Mouse (Mus musculus) embryonic facial prominence, embryonic 14.5 days (tissue): ENCODE measurements at regions not wholly inside any gene's neighbourhood (a gene's known extent, or its start where the extent isn't known, plus 50 kb on each side); places are given as distances from the start of the nearest gene placed in this dataset.

ENCODE experiments used
- ATAC-seq: fragments of 200-750 bp; cut with Nextera tagmentation; 2 replicates; pipeline ENCODE4 v1.8.0; 2017; ENCODE audit warnings: low read depth, moderate number of reproducible peaks, moderate TSS enrichment
- DNase-seq: peaks from one replicate; pipeline ENCODE4 v3.0.0-alpha.2; 2015; ENCODE audit warnings: low spot score
- H3K27ac ChIP-seq: fragments of 300-500 bp; sonication (generic); replicated peaks from 2 replicates; pipeline ENCODE4 v1.5.1; 2014; ENCODE audit warnings: low read depth, mild to moderate bottlenecking, low read length, moderate library complexity
- H3K27me3 ChIP-seq: fragments of 300-500 bp; sonication (generic); replicated peaks from 2 replicates; pipeline ENCODE4 v1.6.1; 2014; ENCODE audit warnings: low read length; ENCODE audit not compliant: control insufficient read depth, insufficient read depth
- H3K36me3 ChIP-seq: fragments of 300-500 bp; sonication (generic); 2 replicates; pipeline ENCODE4 v1.6.1; 2014; ENCODE audit warnings: low read length, mixed read lengths; ENCODE audit not compliant: control insufficient read depth, insufficient read depth
- H3K4me1 ChIP-seq: fragments of 300-500 bp; sonication (generic); 2 replicates; pipeline ENCODE4 v1.6.1; 2014; ENCODE audit warnings: antibody characterized with exemption, low read length; ENCODE audit not compliant: control insufficient read depth, insufficient read depth
- H3K4me2 ChIP-seq: fragments of 300-500 bp; sonication (generic); 2 replicates; pipeline ENCODE4 v1.6.1; 2014; ENCODE audit warnings: low read depth, mild to moderate bottlenecking, low read length, moderate library complexity, mixed read lengths
- H3K4me3 ChIP-seq: fragments of 300-500 bp; sonication (generic); 2 replicates; pipeline ENCODE4 v1.5.1; 2014; ENCODE audit warnings: low read depth, mild to moderate bottlenecking, low read length
- H3K9ac ChIP-seq: fragments of 300-500 bp; sonication (generic); 2 replicates; pipeline ENCODE4 v1.6.1; 2014; ENCODE audit warnings: low read depth, mild to moderate bottlenecking, low read length, moderate library complexity, mixed read lengths
- H3K9me3 ChIP-seq: fragments of 300-500 bp; sonication (generic); 2 replicates; pipeline ENCODE4 v1.6.1; 2016; ENCODE audit warnings: low read length; ENCODE audit not compliant: control insufficient read depth
- WGBS: fragments of 180-500 bp; shearing (Covaris S2); extraction: QIAGEN DNeasy Blood & Tissue Kit; methylation state at CpG from one replicate; pipeline ENCODE4 v1.1.7; 2014; 5-methylcytosine and 5-hydroxymethylcytosine counted together

DNA sequence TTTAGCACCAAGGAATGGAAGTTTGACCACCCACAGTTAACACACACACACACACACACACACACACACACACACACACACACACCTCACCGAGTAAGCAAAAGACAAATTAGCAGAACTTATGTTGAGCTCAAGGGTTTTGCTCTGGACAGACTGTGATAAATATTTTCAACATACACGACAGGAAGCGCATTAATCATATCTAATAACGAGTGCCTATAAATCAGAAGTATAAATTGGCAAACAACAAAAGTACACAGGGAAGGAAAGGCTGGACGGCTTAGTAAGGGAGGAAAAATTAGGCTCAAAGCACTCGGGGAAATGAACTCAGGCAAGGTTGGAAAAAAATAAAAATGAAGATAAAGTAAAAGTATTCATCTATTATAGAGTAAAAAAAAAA is 50.8 kb upstream of the Mphosph6 start:
- H3K4me2 ChIP-seq, result no peak overlapping the region
- no peak overlapping the region for H3K9ac ChIP-seq
- H3K36me3 ChIP-seq, result no peaks in the 10 kb centered on the region
- no peak overlapping the region for H3K27ac ChIP-seq
- no peak for DNase-seq
- ATAC-seq, result no peak
- 85% methylated on average over 6 of the region's 6 CpGs for WGBS
- no peak overlapping the region for H3K4me3 ChIP-seq
- H3K4me1 ChIP-seq, result no peaks in the 10 kb centered on the region
- no peaks in the 10 kb centered on the region for H3K27me3 ChIP-seq
- H3K9me3 ChIP-seq, result no peaks in the 10 kb centered on the region
